Mouse (Mus musculus) embryo, embryonic 9.5 days (tissue): ENCODE results near the gene Acoxl.

Experiments
- DNase-seq: peaks from one replicate; pipeline ENCODE4 v3.0.0-alpha.2; 2017; ENCODE audit errors: extremely low spot score

The Acoxl gene

DNA sequence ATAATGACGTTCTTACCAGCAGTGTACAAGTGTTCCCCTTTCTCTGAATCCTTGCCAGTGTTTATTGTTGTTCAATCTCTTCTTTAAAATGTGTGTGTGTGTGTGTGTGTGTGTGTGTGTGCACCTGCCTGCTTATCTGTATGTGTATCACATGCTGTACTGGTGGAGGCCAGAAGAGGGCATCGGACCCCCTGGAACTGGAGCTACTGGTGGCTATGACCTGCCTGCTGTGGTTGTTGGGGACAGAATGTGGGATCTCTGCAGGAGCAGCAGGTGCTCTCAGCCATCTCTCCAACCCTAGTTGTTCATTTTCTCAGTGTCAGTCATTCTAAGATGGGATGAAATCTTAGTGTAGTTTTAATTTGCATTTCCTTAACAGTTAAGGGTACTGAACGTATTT, 98.4 kb downstream of the Acoxl start:
- DNase-seq, result no peak

DNA sequence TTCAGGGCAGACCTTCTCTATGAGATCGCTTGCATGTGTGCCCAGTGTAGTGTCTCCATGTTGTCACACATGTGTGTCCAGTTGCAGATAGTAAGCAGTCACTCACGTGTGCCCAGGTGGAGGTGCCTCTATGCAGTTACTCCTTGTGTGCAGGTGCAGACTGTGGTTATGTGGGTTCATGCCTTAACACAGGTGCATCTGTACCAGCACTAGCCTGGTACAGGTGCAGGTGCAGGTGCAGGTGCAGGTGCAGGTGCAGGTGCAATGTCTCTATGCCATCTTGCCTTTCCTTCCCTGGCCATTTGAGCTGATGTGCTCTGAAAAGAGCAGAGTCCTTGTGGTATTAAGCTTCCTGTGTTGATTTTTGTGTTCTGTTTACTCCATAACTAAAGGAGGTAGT, 100.5 kb downstream of the Acoxl start:
- DNase-seq, result no peak

DNA sequence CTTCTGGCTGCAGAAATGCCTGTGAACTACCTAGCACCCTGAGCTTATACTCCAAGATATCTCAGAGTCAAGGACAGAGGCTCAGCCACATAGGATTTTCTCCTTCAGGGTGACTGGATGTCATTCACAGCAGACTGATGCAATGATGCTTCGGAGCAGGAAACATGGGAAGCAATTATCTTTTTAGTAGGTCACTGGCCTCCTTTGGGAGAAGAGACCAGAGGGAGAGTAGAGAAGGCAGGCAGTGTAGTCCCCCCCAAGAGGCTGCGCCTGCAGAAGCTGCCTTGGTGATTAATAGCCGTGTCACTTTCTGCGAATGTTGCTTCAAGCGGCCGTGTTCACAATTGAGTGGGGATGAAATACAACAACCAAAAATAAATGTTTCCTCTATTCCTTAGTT, 121.9 kb downstream of the Acoxl start:
- DNase-seq, result no peak

DNA sequence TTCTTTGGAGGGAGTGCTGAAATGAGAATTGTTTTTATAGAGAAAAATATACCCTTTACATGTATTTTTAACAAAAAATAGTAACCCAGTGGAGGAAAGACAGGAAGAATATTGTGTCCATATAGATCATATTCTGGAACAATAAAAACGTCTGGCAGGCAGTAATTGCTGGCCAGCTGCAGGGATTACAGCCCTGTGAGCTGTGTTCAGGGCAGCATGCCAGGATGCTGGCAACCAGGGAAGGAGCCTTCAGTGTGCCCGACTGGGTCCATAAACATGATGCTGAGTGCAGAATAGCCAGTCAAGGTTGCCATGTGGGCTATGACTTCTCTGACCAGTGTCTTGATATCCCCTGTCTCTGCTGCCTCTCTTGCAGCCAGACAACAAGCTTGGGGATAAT, 122.5 kb downstream of the Acoxl start:
- no peak for DNase-seq

DNA sequence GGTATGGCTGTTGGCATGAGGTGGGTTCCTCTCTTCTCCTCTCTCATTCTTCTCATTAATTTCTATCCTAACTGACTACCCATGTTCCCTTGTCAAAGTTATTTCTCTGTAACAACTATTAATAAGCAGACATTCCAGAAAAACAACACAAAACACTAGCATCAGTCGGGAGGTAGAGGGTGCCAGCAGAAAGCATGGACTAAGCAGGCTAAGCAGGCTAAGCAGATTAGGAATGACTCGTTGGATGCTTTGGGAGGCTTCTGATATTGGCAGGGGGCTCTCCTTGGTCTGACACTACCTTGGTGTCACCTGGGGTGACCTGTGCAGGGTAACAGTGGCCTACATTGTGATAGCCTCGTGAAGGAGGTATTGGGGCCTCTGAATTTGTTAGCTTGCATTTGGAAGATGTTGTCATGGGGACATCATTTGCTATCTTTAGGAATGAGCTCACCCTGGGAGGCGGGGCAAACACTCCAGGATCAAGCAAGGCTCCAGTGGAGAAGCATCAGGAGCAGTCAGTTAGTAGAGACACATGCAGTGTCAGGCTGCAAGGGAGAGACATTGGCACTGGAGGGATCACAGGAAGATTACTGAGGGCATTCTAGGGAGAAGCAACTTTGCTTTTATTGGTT, 123.2 kb downstream of the Acoxl start:
- DNase-seq, result no peak

DNA sequence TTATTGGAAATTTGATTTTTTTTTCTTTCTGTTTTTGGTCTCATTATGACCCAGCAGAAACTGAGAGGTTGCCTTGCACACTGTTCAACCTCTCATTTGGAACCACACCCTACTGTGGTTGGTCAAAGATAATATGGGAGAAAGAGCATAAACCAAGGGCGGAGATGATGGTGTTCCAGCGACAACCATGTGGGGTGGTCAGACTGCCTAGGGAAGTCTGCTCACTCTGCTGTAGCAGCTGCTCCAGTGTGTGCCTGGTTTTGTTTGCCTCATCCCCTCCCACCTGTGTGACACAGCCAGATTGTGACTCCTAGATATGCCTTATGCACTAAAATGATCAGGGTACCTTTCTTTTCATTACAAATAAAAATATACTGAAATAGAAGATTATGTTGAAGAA, 130.3 kb downstream of the Acoxl start:
- DNase-seq, result no peak

DNA sequence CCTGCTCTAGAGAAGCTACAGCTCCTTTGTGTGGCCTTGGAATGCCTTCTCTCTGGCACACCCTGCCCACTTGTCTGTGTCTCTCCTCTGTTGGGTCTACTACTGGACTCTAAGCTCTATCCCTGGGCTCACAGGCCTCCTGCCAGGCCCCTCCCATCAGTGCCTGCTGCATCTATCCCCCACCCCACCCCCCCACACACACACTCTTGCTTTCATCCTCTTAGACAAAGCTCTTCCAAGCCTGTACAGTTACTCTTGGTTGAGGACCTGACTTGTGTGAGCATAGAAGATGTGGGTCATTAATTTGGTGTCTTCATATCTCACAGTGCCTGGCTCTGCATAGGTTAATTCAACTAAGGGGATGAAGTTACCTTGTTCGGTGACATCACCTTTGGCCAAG, 137.6 kb downstream of the Acoxl start:
- DNase-seq, result no peak

DNA sequence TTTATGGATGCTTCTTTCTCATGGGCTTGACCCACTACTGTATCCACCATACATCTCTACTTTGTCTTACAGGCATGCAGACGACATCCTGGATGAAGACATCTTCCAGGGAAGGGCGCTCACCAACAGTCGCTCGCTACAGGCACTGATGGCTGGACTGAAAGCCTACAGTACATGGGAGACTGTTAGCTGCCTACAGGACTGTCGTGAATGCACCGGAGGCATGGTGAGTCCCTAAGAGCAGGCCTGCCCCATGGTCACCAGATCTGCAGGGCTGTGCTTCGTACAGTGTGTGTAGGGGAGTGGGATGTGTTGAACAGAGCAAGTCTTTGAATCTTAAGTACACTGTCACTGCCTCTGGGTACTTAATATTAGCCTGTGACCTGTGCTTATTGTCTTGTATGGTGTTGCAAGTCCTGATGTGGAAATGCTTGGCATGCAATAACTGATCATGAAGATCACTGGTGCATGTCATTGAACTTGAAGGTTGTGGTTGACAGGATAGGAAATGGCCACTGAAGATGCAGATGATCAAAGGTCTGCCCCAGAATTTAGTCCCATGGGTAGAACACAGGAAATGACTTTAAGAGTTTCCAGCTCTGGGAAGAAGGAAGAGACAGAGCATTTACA, 140.0 kb downstream of the Acoxl start:
- DNase-seq, result no peak

DNA sequence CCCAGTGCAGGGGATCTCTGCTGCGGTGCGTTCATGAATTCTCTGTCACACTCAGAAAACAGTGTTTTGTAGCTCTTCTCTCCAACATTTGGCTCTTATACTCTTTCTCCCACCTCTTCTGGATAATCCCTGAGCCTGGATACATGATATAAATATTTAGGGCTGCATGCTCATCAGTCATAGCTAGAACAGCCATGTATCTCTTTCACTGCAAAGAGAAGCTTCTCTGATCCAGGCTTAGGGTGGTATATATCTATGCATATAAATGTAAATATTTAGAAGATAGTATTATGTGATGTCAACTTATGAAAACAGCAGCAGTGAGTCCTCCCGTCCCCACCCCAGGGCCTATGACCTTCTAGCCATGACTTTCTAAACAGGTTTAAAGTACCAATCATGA, 143.9 kb downstream of the Acoxl start:
- no peak for DNase-seq

DNA sequence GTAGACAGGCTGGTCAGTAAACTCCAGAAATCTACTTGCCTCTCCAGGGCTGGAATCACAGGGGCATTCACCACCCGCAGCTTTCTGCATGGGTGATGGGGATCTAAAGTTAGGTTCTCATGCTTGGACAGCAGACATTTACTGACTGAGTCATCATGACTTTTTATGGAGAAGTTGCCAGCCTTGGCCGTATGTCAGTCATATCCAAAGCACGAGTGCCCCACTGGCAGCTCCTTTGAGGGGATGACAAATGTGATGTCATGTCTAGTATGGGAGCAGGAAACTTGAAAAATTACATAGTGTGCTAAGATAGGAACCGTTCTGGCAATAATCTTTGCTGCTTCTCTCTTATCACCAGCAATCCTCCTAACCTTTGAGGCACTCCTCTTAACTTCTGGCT, 144.6 kb downstream of the Acoxl start:
- DNase-seq, result no peak

DNA sequence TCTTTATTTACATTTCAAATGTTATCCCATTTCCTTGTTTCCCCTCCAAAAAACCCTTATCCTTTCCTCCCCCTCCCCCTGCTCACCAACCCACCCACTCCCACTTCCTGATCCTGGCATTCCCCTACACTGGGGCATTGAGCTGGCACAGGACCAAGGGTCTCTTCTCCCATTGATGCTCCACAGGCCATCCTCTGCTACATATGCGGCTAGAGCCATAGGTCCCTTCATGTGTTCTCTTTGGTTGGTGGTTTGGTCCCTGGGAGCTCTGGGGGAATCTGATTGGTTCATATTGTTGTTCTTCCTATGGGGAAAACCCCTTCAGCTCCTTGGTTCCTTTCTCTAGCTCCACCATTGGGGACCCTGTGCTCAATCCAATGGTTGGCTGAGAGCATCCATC, 145.3 kb downstream of the Acoxl start:
- no peak for DNase-seq

DNA sequence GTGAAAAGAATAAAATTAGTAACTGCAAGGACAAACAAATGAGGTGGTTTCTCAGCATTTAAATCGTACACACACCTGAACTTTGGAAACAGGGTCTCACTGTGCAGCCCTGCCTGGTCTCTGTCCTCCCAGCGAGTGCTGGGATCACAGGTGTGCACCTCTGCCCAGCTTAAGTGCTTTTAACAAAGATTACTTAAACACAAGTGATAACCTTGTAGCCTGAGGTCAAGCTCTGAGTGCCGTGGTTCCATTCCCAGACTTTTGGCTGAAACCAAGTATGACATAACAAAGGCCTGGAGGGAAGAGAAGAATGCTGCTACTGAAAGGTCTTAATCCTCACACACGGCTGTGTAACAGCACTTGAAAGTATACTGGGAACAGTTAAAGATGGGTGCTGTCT, 149.0 kb downstream of the Acoxl start:
- DNase-seq, result no peak

DNA sequence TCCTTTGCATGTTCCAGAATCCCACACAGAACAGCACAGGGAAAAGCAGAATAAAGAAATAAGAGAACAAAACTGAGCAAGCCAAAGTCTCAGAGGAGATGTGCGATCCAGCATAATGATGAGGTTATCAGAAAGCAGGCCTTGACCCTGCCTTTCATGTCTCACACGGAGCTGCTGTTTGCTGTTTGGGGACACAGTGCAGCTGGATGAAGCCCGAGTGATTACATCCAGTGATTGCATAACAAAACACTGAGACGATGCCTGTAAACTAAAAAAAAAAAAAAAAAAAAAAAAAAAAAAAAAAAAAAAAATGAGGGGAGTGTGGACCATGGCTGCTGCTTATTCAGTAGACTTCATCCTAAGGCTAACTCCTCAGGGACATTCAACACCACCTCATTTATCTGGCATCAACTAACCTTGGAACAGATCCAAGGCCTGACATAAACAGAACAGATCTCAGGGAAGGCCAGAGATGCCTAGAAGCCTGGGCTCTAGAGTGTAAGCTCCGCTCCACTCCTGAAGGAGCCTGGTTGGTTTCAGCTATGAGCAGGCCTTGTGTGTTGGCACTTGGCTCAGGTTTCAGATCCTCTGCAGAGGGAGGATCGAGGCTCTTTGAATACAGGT, 152.3 kb downstream of the Acoxl start:
- DNase-seq, result no peak

DNA sequence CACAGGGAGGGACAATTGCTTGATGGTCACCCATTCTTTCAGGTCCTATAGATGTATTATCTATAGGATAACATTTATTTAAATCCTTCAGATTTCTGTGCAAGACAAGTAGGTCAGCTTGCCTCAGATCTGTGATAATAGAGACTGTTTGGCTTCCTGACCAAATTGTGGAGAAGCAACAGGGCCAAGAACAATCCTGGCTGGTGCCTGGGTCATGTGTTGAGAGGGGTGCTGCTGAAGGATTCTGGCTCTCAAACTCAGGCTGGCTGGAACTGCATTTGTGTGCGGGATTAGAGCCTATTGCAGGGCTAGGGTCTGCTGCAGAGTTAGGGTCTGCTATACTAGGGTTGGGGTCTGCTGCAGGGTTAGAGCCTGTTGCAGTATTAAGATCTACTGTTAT, 153.0 kb downstream of the Acoxl start:
- DNase-seq, result no peak

DNA sequence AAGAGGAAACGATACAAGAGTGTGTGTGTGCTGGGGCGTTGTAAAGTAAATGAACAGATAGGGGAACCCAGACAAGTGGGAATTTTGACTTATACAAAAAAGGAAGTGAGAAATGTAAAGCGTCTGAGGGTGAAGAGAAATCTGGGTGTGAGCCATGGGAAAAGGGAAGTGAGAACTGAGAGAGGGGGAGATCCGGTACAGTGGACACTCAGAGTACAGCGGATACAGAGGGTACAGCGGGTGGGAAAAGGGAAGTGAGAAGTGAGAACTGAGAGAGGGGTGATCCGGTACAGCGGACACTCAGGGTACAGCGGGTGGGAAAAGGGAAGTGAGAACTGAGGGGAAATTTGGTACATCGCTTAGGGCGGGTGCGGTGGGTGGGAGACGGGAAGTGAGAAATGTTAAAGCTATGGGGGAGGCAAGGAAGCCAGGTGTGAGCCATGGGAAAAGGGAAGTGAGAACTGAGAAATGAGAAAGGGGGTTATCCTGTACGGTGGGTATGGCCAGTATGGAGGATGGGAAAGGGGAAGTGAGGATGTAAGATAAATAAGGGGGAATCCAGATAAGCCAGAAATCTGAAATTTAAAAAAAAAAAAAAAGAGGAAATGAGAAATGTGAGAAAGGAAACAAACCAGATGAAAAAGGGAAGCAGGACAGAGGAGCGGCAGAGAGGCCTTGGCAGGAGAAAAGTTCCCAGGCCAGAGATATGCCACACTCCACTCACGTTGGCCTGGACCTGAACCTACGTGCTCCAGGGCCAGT, 170.2 kb downstream of the Acoxl start:
- DNase-seq, result no peak

DNA sequence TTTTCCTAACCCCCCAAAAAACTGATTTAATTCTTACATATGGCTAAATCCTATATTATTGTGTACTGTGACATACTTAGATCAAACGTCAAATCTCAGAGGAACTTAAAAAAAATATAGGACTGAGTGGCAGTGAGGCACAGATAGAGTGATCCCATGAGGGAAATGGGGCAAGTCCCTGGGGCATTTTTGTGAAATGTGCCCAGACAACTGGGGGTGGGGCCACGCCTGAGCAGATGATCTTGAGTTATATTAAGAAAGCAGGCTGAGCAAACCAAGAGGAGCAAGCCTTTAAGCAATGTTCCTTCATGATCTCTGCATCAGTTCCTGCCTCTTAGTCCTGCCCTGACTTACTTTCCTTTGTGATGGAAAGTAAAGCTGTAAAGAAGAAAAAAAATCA, 175.9 kb downstream of the Acoxl start:
- no peak for DNase-seq

DNA sequence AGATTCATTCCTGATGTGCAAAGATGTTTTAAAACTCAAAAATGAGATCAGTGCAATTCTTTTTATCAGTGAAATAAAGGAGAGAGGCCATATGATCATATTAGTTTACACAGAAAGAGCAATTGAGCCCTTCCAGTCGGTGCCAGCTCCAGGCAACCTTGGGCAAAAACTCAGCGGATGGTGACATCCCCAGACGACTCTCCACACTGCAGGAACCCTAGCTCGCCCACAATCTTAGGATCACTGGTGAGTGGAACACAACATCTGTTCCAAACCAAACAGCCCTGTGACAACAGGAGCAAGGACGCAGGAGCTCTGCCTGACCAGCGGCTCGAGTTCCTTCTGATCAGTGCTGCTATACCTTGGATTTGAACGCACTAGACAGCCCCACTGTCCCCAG, 176.9 kb downstream of the Acoxl start:
- no peak for DNase-seq

DNA sequence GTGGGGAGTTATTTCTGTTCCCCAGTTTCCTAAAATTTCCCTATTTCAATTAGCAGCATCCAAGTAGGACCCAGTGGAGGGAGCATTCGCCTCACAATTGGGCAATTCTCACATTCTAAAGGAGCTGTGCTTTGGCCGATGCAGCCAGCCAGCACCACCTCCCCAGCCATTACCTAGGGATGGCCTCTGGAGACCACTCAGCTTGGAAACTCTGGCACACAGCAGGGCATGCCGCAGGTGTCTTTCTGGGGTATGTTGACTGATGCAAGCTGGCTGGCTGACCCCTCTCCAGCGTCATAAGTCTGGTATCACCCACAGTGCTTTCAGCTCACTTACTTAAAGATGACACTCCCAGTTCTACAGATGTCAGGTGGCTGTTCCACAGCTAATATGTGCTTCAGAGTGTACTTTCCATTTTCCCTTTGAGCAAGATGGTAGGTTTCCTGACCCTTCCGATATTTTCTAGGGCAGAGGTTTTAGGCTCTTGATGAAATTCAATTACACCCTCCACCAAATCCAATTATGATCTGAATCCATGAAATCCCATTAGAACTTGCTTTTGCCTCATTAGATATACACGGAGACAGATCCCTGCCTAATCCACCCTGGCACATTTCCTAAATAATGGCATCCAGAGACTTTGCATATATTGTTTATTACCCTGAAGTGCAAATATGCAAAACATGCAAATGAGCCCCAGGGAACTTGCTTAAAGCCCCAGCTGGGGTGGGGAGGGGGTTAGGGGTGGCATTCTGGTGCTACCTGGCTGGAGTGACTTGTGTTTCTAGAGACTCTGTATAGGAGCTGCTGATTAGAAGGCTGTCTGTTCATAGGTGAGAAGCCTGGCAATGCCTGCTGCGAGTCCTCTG, 181.6 kb downstream of the Acoxl start:
- no peak for DNase-seq

DNA sequence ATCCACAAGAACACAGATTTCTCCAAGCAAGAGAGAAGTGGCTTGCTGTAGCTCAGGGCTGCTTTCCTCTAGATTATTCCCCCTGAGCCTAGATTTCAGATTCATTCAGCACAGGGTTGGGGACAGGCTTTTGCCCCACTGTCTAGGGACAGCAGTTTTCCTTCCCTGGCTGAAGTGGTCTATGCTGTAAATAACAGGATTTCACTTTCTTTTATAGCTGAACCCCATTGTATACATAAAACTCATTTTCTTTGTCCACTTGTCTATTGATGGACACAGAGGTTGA, 182.2 kb downstream of the Acoxl start:
- no peak for DNase-seq

DNA sequence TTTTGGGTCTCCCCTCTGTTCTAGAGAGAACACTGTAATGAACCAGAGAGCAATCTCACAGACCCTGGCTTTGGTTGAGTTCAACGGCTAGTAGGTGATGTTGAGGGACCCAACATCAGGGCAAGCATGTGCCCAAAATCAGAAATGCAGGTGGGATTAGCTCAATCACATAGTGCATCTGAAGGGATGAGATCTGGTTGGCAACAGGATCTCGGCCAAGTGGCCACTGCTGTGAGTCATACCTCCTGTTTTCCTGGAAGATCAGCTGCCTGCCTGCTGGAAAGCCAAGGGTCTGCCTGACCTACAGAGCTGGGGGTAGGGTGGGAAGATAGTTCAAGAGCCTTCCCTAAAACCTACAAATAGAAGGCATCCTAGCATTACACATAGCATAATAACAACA, 185.2 kb downstream of the Acoxl start:
- DNase-seq, result no peak

DNA sequence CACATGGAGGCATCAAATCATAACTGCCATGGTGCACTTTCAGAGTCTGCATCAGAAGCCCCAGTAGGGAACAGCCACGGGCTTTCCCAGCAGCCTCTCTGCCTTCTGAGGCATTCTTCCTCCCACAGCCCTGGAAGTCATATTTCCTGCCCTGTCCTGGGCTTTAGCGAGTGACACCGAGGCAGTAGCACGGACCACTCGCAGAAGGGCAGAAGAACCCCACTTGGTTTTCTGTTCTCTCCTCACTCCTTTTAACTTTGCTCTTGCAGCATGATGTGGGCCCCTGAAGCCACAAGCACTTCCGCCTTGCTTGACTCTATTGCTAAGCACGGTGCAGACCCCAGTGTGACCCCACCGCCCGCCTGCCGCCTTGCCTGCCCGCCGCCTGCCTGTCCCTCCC, 189.0 kb downstream of the Acoxl start:
- no peak for DNase-seq

DNA sequence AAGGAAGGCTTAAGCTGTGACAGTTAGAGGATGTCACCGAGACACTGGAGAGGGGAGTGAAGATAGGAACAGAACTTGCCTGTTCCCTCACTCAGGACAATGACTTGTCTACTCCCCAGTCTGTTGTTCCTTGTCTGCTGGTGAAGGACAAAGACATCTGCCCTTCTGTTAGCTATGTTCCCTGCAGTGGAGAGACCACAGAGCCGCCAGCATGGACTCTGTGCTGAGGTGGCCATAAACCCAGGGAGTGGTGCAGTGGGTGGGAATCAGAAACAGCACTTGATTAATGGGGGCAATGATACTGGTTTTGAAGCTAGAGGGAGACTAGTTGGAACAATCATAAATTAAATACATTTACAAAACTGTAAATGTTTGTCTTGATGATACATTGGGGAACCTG, 191.3 kb downstream of the Acoxl start:
- no peak for DNase-seq
